Comparison of ENCODE assay signal across 11 mouse cellular contexts in the genomic region with DNA sequence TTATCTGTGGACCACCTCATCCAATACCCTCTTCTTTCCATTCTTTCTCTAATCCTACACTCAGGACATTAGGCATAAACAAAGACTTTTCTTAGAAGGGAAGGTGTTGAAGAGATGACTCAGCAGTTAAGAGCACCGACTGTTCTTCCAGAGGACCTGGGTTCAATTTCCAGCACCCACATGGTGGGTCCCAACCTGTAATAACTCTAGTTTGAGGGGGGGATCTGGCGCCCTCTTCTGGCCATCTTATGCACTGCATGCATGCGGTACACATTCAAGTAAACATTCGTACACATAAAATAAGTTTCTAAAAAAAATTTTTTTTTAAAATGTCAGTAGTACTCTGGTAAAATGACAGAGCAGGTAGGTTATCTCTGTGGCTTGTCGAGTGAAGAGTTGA.
DNase-seq lines count a peak whose midpoint lies in the region; ATAC-seq and TF ChIP-seq lines count a peak whose summit lies in the region.
"Had no signal": no experiment of that assay in that cellular context is flagged by ENCODE, and none has a peak within 500 bp of the region (broad histone marks: within the 10 kb centered on the region; RNA-seq: fewer than 3 reads in every experiment).

No protein-coding gene starts in this region.

- H3K27me3 ChIP-seq in thymus, adult 2 months (ENCODE audit: control insufficient read depth, insufficient read depth, low read length): no peaks in the 10 kb centered on the region; the same call in 1 of the 2 replicates
- no peaks in the 10 kb centered on the region for H3K27me3 ChIP-seq in testis, adult 2 months (ENCODE audit: control insufficient read depth, insufficient read depth, low read length)
- H3K27me3 ChIP-seq: heart, embryonic 15.5 days had no signal

- H3K27ac ChIP-seq in thymus, adult 2 months (ENCODE audit: control insufficient read depth, insufficient read depth, low read length): no peak overlapping the region
- H3K27ac ChIP-seq in testis, adult 2 months (ENCODE audit: control insufficient read depth, insufficient read depth, low read depth, low read length): no peak overlapping the region
- H3K27ac ChIP-seq: heart, embryonic 15.5 days had no signal

- no peak for TF ChIP-seq POLR2A in thymus, adult 2 months (IDR thresholded peaks at IDR 0.05; ENCODE audit: control insufficient read depth, extremely low read depth, insufficient read depth, low read length, poor library complexity)
- TF ChIP-seq POLR2A in testis, adult 2 months (IDR thresholded peaks at IDR 0.05; ENCODE audit: control insufficient read depth, low read depth, low read length): no peak

- no peaks in the 10 kb centered on the region for H3K36me3 ChIP-seq in thymus, adult 2 months (ENCODE audit: control insufficient read depth, insufficient read depth, low read length)
- no peaks in the 10 kb centered on the region for H3K36me3 ChIP-seq in testis, adult 2 months (ENCODE audit: control insufficient read depth, insufficient read depth, low read length)
- H3K36me3 ChIP-seq: heart, embryonic 15.5 days had no signal

- no peak overlapping the region for H3K4me3 ChIP-seq in thymus, adult 2 months (ENCODE audit: control insufficient read depth, insufficient read depth, low read length)
- no peak overlapping the region for H3K4me3 ChIP-seq in testis, adult 2 months (ENCODE audit: control insufficient read depth, low read depth, low read length)
- H3K4me3 ChIP-seq: heart, embryonic 15.5 days had no signal

- H3K4me1 ChIP-seq in thymus, adult 2 months (replicated peaks; ENCODE audit: control insufficient read depth, insufficient read depth, low read length): no peaks in the 10 kb centered on the region
- peaks cover 7% of the 10 kb centered on the region for H3K4me1 ChIP-seq in testis, adult 2 months (ENCODE audit: control insufficient read depth, insufficient read depth, low read length)

- no peak for TF ChIP-seq CTCF in thymus, adult 2 months (IDR thresholded peaks at IDR 0.05; ENCODE audit: borderline replicate concordance, control insufficient read depth, extremely low read depth, insufficient read depth, low read length, poor library complexity)
- TF ChIP-seq CTCF in testis, adult 2 months (IDR thresholded peaks at IDR 0.05; ENCODE audit: control insufficient read depth, insufficient read depth, insufficient replicate concordance, low read depth, low read length): peak; percentile 65; the same call in 1 of the 2 replicates

- no peak for ATAC-seq in CD4-positive, CD25-positive, alpha-beta regulatory T cell, adult 4 months
- ATAC-seq: forebrain, embryonic 16.5 days had no signal

- peak; percentile 3 for DNase-seq in CD4-positive, CD25-positive, alpha-beta regulatory T cell, adult 2 months (ENCODE audit: low read depth, low spot score)
- DNase-seq in kidney, postnatal 4 days: peak; percentile 25 to 26
- no peak for DNase-seq in kidney, adult 11 months
- peak; percentile 11 for DNase-seq in thymus, adult 2 months
- no peak for DNase-seq in thymus, postnatal 10 days (ENCODE audit: low spot score in 2 of 2)
- no peak for DNase-seq in layer of hippocampus, adult 9-11 months
- DNase-seq: right cerebral cortex, postnatal 4 days had no signal

- WGBS in thymus, adult 2 months: 84% methylated on average over 5 of the region's 5 CpGs

Comparison
In these comparisons a context has a peak if more than half of its experiments do, and no peak if none do; other contexts are left out.
1. DNase-seq: peak in CD4-positive, CD25-positive, alpha-beta regulatory T cell, adult 2 months (single experiment), kidney, postnatal 4 days (2 of 2) and thymus, adult 2 months (single experiment); none in kidney, adult 11 months (single experiment), thymus, postnatal 10 days (0 of 2) and layer of hippocampus, adult 9-11 months (single experiment).